Mouse (Mus musculus) retina, postnatal 1 day (tissue): ENCODE results near the gene Chrd.

Experiments
- DNase-seq: peaks from one replicate; pipeline ENCODE4 v3.0.0-alpha.2; 2012

The Chrd gene

GRCm38 (mm10) chr16:20732925-20733730 is at the start of gene Chrd:
Chrd (plus strand) TSS chr16:20733127.
- DNase-seq = peak; percentile 81

- no peak for DNase-seq
Measured at GRCm38 (mm10) chr16:20690774-20691173, 42.2 kb upstream of the Chrd start.

DNA sequence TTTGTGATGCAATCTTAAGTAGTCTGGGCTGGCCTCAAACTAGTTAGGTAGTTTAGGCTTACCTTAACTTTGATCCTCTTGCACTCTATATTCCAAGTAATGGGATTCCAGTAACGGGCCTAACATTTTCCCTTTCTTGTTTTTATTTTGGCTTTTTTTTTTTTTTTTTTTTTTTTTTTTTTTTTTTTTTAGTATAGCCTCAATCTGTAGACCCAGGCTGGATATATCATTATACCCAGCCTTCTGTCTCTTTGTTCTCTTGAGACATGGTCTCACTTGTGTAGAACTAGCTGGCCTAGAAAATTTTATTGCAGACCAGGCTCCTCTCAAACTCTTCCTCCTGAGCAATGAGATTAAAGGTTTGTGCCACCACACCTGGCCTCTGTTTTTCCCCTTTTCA is 41.3 kb upstream of the Chrd start:
- DNase-seq = no peak

DNA sequence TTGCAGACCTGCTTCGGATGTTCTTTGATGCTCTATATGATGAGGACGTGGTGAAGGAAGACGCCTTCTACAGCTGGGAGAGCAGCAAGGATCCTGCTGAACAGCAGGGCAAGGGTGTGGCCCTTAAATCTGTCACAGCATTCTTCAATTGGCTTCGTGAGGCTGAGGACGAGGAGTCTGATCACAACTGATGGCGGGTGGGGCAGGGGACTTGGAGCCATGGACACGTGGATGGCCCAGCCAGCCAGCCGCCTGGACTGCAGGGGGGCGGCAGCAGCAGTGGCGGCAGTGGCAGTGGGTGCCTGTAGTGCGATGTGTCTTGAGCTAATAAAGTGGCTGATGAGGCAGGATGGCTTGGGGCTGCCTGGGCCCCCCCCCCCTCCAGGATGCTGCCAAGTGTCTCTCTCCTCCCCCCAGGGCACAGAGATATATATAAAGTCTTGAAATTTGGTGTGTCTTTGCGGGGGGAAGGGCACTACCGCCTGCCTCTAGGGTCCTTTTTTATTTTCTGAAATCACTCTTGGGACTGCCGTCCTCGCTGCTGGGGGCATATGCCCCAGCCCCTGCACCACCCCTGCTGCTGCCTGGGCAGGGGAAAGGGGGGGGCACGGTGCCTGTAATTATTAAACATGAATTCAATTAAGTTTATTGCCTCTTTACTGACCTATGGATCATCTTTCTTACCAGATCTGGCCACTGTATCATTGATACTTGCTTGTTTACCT is 40.5 kb upstream of the Chrd start:
- no peak for DNase-seq

DNA sequence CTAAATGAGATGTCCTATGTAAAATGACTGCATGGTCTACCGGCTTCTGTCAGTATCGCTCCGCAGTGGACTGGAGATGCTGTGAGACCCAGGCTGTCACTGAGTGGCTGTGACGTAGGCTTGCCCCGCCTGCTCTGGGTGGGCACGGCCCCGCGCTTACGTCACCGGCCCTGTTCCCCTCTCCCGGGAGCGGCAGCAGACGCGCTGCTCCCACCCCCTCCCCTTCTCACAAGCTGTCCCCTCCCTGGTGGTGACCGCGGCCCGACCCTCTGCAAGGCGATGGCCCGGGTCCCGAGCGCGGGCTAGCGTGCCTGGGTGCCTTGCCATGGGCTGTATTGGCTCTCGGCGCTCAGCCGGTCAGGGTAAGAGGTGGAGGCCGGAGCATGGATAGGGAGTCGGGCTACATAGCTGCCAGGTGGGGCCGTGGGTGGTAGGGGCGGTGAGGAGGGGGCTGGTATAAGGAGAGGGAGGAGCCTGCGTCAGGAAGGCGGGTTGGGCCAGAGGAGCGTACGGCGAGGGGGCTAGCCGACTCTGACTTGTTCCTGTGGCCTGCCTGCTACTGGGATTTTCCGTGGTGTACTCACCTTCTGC is 39.7 kb upstream of the Chrd start, which contains the start of gene Fam131a:
TSS of gene Fam131a (plus strand) at position 131 of the 591 bp plus-strand sequence.
- DNase-seq = peak; percentile 95

DNA sequence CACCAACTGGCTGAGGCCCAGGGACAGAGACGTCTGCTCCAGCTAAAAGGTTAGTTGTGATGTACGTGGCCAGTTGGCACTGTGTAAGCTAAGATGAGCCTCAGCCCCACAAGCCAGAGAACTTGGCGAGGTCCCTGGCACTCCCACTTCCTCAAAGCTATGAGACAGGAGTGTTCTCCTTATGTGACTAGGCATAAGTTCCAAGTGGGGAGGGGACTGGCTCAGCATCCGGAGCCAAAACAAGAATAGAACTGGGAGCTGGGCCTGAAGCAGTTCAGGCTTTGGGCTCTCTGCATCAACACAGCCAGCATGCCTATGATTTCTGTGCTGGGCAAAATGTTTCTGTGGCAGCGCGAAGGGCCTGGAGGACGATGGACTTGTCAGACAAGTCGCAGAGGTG is 38.1 kb upstream of the Chrd start:
- no peak for DNase-seq

- peak; percentile 94 for DNase-seq
Measured at GRCm38 (mm10) chr16:20695622-20696323, 37.2 kb upstream of the Chrd start.

GRCm38 (mm10) chr16:20699266-20699665 is 33.7 kb upstream of the Chrd start:
- DNase-seq = no peak

- no peak for DNase-seq
Measured at GRCm38 (mm10) chr16:20700036-20700435, 32.9 kb upstream of the Chrd start.

GRCm38 (mm10) chr16:20701316-20701715 is 31.6 kb upstream of the Chrd start:
- no peak for DNase-seq

DNA sequence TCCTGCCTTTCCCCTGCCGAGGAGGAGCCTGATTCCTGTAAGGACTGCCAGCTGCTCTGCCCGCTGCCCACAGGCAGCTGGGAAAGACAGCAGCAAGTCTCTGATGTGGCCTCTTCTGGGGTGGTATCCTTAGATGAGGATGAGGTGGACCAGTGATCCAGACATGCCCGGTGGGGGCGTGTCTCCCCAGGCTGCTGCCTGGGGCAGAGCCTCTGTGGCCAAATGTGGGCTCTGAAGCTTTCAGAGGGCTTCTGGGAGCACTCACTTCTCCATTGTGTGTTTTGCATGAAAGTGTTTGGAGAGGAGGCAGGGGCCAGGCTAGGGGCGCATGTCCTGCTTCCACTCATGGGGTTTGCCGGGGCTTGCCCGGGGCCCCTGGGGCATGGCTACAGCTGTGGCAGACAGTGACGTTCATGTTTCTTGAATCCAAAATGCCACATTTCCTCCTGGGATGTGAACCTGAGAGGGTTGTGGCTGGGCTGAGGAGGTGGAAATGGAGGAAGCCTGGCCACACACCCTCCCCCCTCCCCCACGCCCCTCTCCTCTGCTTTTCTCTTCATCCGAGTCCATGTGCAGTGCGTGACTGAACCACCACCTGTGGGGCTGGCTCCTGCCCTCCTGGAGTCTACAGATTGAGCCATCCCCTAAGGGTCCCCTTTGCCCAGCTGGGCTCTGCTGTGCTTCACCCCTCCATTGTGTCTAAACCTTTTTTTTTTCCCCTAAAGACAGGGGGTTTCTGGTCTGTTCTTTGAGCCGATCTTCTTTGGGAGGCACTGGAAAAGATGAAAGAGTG is 31.0 kb upstream of the Chrd start:
- DNase-seq = no peak

DNA sequence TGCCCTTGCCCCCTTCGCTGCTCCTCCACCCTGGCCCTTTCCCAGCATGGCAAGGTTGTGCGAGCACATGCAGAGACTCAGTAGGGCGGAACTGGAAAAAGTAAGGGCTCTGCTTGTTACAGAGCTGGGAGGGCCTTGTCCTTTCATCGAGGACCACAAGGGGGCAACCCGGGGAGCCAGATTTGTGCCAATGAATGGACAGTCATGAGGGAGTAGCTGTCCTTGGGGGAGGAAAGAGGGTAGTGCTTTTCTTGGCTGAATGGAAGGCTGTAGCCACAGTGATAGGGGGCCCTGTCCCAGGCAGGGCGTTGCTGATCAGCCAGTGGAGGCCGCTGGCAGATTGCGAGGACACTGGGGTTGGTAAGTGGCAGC is 30.4 kb upstream of the Chrd start:
- peak; percentile 87 for DNase-seq

GRCm38 (mm10) chr16:20703071-20703470 is 29.9 kb upstream of the Chrd start:
- DNase-seq = no peak

DNA sequence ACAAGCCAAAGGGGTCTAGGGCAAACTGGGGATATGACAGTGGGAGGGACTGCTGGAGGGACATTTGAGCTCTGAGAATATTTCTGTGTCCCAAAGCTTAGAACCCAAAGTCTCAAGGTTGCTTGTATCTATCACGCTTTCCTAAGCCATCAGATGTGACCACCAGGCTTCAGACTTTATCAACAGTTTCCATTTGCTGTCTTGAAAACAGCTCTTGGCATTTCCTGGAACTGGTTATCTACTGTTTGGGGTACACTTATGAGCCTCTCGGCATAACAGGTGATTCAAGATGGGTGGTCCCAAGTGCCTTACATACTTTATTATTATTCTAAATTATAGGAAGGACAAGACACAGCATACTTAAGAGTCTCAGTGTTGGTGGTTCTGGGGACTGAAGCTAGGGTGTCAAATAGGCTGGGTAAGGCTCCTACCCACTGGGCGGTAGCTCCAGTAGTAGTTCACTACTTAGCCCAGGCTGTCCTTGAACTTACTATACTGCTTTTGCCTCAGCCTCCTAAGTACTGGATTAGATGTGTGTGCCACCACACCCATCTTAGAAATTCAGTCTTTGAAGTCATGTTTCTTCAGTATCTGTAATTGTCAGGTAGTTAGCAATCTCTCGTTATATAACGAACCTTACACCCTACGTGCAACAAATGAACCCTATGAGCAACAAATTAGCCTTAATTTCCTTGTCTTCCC is 29.1 kb upstream of the Chrd start:
- DNase-seq = no peak

DNA sequence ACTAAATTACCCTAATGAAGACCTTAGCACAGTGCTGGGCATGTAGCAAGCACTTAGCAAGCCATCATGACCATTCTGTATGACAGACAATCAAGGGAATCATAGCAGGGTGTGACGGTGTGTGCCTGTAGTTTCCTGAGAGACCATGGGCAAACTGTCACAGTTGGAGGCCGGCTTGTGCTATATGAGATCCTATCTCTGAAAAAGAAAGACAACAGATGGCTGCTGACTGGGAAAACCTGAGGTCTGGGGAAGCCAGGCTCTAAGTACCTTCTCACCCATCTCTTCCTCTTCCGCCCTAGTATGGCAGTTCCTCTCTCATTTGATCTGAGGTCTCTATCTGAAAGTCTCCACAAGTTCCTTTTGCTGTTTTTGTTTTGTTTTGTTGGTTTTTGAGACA is 27.1 kb upstream of the Chrd start:
- DNase-seq = no peak

GRCm38 (mm10) chr16:20706407-20707055 is 26.4 kb upstream of the Chrd start:
- no peak for DNase-seq

DNA sequence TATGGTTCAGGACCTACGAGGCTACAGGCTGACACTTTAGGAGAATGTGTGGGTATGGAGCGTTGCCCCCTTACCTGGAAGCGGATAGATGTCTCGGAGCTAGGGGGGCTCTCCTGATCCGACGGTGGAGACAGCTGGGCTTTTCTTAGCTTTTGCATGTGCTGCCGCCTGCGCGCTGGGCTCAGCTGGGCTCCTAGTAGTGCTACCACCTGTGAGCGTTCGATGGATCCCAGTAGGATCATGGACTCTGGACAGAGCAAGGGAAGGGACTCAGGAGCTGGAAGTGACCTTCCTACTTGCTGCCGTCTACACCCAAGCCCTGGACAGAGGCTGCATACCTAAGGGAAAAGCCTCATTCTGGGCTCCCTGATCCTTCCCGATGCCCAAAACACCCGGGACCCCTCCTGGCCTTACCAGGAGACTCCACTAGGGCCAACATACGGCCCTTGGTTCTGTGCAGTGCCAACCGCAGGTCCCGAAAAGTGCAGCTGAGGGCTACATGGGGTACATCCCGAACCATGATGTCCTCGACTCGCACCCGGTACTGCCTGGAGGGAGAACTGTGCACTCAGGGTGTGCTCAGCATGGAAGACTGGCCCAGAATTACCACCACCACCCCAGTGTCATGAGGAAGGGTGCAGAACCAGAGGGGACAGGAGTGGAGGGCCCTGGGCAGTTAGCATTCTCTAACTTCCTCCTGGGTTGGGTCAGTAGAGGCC is 24.5 kb upstream of the Chrd start:
- no peak for DNase-seq

DNA sequence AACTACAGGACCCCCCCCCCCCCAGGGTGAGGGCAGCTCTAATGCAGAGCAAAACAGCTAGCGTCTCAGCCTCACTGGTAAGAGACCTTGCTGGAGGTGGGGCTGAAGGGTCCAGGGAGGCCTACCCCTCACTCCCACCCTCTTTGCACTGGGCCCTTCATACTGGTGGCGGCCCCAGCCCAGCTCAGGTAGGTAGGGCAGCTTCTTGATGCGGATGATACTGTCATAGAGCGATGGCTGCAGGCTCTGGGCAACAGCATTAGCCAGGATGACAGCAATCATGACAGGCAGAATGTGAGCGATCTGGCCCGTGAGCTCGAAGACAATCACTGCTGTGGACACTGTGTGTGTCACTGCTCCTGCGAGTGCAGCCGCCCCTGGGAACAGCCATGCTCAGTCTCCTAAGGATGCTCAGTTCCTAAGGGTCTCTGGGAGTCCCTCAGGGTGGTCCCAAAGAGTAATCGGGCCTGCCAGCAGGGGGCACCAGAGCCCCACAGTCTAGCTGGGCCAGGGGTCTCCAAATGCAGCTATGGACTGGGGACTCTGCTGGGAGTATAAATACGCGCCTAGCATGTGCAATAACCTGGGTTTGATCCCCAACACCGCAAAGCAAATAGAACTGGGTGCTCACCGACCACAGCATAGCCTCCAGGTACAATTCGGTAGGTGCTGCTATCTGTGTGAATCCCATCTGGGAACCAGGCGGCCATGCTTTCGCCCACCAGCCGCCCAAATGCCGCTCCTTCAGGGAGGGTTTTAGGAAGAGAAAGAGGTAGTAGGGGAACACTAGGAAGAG is 23.8 kb upstream of the Chrd start:
- DNase-seq = peak; percentile 73

DNA sequence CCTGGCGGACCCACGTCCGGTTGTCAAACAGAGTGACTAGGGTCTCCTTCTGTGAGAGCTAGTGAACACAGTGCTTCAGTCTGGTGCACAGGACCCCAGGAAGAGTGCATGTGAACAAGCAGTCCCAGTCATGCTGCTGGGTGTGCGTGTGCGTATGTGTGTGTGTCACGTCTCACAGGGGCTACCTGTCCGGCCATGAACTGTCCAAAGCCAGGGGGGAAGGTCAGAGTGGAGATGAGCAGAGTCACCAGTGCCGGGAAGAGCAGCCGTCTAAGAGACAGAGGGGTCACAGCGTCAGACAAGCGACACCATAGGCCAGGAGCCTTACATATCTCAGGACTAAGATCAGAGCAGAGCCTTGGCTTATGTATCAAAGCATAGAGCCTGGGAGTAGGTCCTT is 22.6 kb upstream of the Chrd start:
- no peak for DNase-seq

DNA sequence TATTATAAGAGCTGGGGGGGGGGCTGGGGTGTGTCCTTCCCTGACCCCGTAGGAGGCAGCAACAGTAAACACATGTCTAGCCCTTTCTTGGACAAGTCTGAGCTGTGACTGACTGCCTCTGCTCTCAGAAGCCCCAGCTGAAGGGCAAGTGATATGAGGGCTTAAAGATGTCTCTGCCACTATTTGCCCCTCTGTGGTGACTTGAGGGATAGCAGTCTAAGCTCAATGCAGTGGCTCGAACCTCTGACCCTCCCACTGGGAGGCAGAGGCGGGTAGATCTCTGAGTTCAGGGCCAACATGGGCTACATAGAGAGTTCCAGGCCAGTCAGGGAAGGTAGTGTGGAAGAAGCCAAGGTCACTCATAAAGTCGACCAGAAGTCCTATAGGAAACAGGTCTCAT is 22.1 kb upstream of the Chrd start:
- peak; percentile 35 for DNase-seq
